Mouse (Mus musculus) midbrain, embryonic 14.5 days (tissue): ENCODE results near the gene Prss16. TPM values are rescaled to one million over a fixed set of nuclear protein-coding genes. Genes with fewer than 3 reads are reported as not detected.

Experiments
- ATAC-seq: fragments of 200-750 bp; cut with Nextera tagmentation; 2 replicates; pipeline ENCODE4 v1.8.0; 2017; ENCODE audit warnings: moderate number of reproducible peaks, moderate library complexity; ENCODE audit not compliant: low FRiP score, low TSS enrichment
- DNase-seq: peaks from one replicate; pipeline ENCODE4 v3.0.0-alpha.2; 2015
- H3K27ac ChIP-seq: fragments of 300-500 bp; sonication (generic); replicated peaks from 2 replicates; pipeline ENCODE4 v1.5.1; 2014; ENCODE audit warnings: mild to moderate bottlenecking, low read depth, low read length, moderate library complexity
- H3K27me3 ChIP-seq: fragments of 300-500 bp; sonication (generic); 2 replicates; pipeline ENCODE4 v1.6.1; 2014; ENCODE audit warnings: low read length, control low read depth, mixed read lengths; ENCODE audit not compliant: control insufficient read depth, insufficient read depth
- H3K36me3 ChIP-seq: fragments of 300-500 bp; sonication (generic); 2 replicates; pipeline ENCODE4 v1.6.1; 2014; ENCODE audit warnings: low read length, control low read depth; ENCODE audit not compliant: control insufficient read depth, insufficient read depth
- H3K4me1 ChIP-seq: fragments of 300-500 bp; sonication (generic); 2 replicates; pipeline ENCODE4 v1.6.1; 2014; ENCODE audit warnings: mild to moderate bottlenecking, antibody characterized with exemption, low read length, control low read depth; ENCODE audit not compliant: control insufficient read depth, insufficient read depth
- H3K4me2 ChIP-seq: fragments of 300-500 bp; sonication (generic); 2 replicates; pipeline ENCODE4 v1.6.1; 2014; ENCODE audit warnings: mild to moderate bottlenecking, low read length, moderate library complexity
- H3K4me3 ChIP-seq: fragments of 300-500 bp; sonication (generic); replicated peaks from 2 replicates; pipeline ENCODE4 v1.5.1; 2014; ENCODE audit warnings: low read depth, low read length
- H3K9ac ChIP-seq: fragments of 300-500 bp; sonication (generic); replicated peaks from 2 replicates; pipeline ENCODE4 v1.6.1; 2014; ENCODE audit warnings: mild to moderate bottlenecking, low read length, moderate library complexity
- H3K9me3 ChIP-seq: fragments of 300-500 bp; sonication (generic); 2 replicates; pipeline ENCODE4 v1.6.1; 2016; ENCODE audit warnings: low read length, control low read depth, mixed read lengths; ENCODE audit not compliant: control insufficient read depth
- WGBS: fragments of 180-500 bp; shearing (Covaris S2); extraction: QIAGEN DNeasy Blood & Tissue Kit; methylation state at CpG from one replicate; pipeline ENCODE4 v1.1.7; 2014; 5-methylcytosine and 5-hydroxymethylcytosine counted together
- microRNA-seq: library from miRNA; unstranded; fragments of <30 nt; microRNA quantifications from one replicate; pipeline ENCODE4, GENCODE M21; 2016
- polyA plus RNA-seq: library from polyadenylated mRNA; unstranded; fragments of >200 nt; fragmentation: Nextera tagmentation; extraction: Ambion mirVana; gene quantifications from 2 replicates; pipeline ENCODE4 v1.2.1, GENCODE M21; 2014

The Prss16 gene
- polyA plus RNA-seq, 1 experiment from 2014 or later = not detected

GRCm38 (mm10) chr13:21974221-21974725 is 35.3 kb downstream of the Prss16 start:
- peak overlapping the region; percentile 84 for H3K27ac ChIP-seq
- ATAC-seq = peak; percentile 85
- DNase-seq = peak; percentile 96
- H3K4me1 ChIP-seq = no peaks in the 10 kb centered on the region
- H3K9me3 ChIP-seq = no peaks in the 10 kb centered on the region
- H3K4me2 ChIP-seq = peak overlapping the region; percentile 51
- H3K27me3 ChIP-seq = peaks cover 7% of the 10 kb centered on the region
- H3K9ac ChIP-seq = peak overlapping the region; percentile 74
- 0% methylated on average over 23 of the region's 23 CpGs for WGBS
- H3K4me3 ChIP-seq = peak overlapping the region; percentile 58
- no peaks in the 10 kb centered on the region for H3K36me3 ChIP-seq

DNA sequence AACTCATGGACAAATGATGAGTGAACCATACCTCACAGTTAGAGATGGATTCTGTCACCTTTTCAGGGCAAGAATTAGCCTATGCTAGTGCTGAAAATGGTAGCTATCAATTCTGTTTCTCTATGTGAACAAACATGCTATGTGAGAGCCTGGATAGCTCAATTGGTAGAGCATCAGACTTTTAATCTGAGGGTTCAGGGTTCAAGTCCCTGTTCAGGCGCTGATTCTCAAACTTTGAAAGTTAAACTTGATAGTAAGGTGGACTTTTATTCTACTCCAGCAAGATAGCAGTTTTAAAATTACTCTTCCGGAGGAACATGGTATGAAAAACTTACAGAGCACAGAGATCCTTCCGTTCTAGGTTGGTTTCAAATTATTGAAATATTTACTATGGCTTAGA is 37.9 kb downstream of the Prss16 start:
- H3K27ac ChIP-seq = no peak overlapping the region
- no peaks in the 10 kb centered on the region for H3K4me1 ChIP-seq
- DNase-seq = peak; percentile 2
- H3K4me2 ChIP-seq = no peak overlapping the region
- H3K4me3 ChIP-seq = no peak overlapping the region
- ATAC-seq = no peak
- WGBS = 38% methylated on average over 3 of the region's 3 CpGs
- H3K9me3 ChIP-seq = no peaks in the 10 kb centered on the region
- H3K9ac ChIP-seq = no peak overlapping the region
- H3K27me3 ChIP-seq = no peaks in the 10 kb centered on the region
- no peaks in the 10 kb centered on the region for H3K36me3 ChIP-seq

- Histone ChIP-seq H3K27ac (no peak overlapping the region), H3K36me3 (no peaks in the 10 kb centered on the region)
- WGBS = 69% methylated on average over 2 of the region's 2 CpGs
Observed at GRCm38 (mm10) chr13:21969816-21970215, 39.7 kb downstream of the Prss16 start.

DNA sequence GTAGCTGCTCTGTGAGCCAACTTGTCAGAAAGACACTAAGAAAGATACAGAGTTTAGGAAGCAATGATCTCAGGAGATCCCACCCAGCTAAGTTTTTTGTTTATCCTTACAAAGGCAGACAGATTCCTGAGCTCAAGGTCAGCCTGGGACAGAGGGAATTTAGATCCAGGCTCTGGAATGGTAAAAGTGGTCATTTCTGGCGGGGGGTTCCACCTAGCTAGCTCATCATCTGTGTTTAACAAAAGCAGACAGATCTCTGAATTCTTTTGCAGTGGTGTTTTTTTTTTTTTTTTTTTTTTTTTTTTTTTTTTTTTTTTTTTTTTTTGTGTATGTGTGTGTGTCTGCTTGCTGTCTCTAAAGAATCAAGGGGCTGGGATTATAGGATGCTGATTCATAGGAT is 40.3 kb downstream of the Prss16 start:
- WGBS = 39% methylated on average over 1 of the region's 1 CpGs
- no peak for DNase-seq
- ATAC-seq = no peak

More at GRCm38 (mm10) chr13:21969816-21970215, 39.7 kb downstream of the Prss16 start:
- Histone ChIP-seq H3K4me3 (no peak overlapping the region), H3K27me3 (no peaks in the 10 kb centered on the region), H3K4me2 (no peak overlapping the region), H3K9me3 (no peaks in the 10 kb centered on the region), H3K9ac (no peak overlapping the region), H3K4me1 (no peaks in the 10 kb centered on the region)
- DNase-seq (no peak), ATAC-seq (no peak)

More for the DNA sequence above, 40.3 kb downstream of the Prss16 start:
- Histone ChIP-seq H3K36me3 (peaks cover under 1% of the 10 kb centered on the region; the same call in 1 of the 2 replicates), H3K4me1 (no peaks in the 10 kb centered on the region), H3K9me3 (no peaks in the 10 kb centered on the region), H3K27me3 (no peaks in the 10 kb centered on the region), H3K4me2 (no peak overlapping the region), H3K27ac (no peak overlapping the region), H3K4me3 (no peak overlapping the region), H3K9ac (no peak overlapping the region)

Small RNAs within 50 kb of the gene (microRNA-seq; reads per million reads assigned to microRNA genes)
- gene Gm44390 (not detected), gene Gm44486 (not detected)

Other genes with a start within 250 kb of the Prss16 start
- gene Hist1h1b, start 229.1 kb downstream of the Prss16 start, polyA plus RNA-seq = 1.8 and 4.0 TPM in 2 replicates
- gene Hist1h3i, start 226.4 kb downstream of the Prss16 start, polyA plus RNA-seq = 49.4 and 58.4 TPM in 2 replicates
- 3.1 TPM in 1 of 2 replicates, not detected in the other for gene Hist1h2an, start 222.5 kb downstream of the Prss16 start, polyA plus RNA-seq
- gene Hist1h2bp, start 222.3 kb downstream of the Prss16 start, polyA plus RNA-seq = not detected in 2 replicates
- 4.2 and 4.5 TPM in 2 replicates for gene Hist1h2bq, start 199.5 kb downstream of the Prss16 start, polyA plus RNA-seq
- not detected in 2 replicates for gene Hist1h2ao, start 199.3 kb downstream of the Prss16 start, polyA plus RNA-seq
- gene Hist1h4m, start 198.0 kb downstream of the Prss16 start, polyA plus RNA-seq = not detected in 2 replicates
- gene Hist1h4n, start 177.5 kb downstream of the Prss16 start, polyA plus RNA-seq = 5.7 and 9.6 TPM in 2 replicates
- gene Hist1h2ap, start 176.2 kb downstream of the Prss16 start, polyA plus RNA-seq = 613 and 855 TPM in 2 replicates
- 4.0 and 4.1 TPM in 2 replicates for gene Hist1h2br, start 176.0 kb downstream of the Prss16 start, polyA plus RNA-seq
- gene Zfp184, start 64.6 kb downstream of the Prss16 start, polyA plus RNA-seq = 16.8 and 18.2 TPM in 2 replicates
- not detected in 2 replicates for gene Pom121l2, start 28.5 kb downstream of the Prss16 start, polyA plus RNA-seq
- gene Hist1h2ah, start 25.8 kb upstream of the Prss16 start, polyA plus RNA-seq = not detected in 2 replicates
- 0.86 and 1.1 TPM in 2 replicates for gene Hist1h2bk, start 26.1 kb upstream of the Prss16 start, polyA plus RNA-seq
- 6.6 and 6.8 TPM in 2 replicates for gene Hist1h4i, start 31.6 kb upstream of the Prss16 start, polyA plus RNA-seq
- gene Hist1h2ag, start 33.2 kb upstream of the Prss16 start, polyA plus RNA-seq = 9.4 and 11.7 TPM in 2 replicates
- gene Hist1h2bj, start 33.5 kb upstream of the Prss16 start, polyA plus RNA-seq = 4.1 and 7.9 TPM in 2 replicates
- gene Vmn1r188, start 74.7 kb upstream of the Prss16 start, polyA plus RNA-seq = not detected in 2 replicates
- not detected in 2 replicates for gene Vmn1r189, start 96.1 kb upstream of the Prss16 start, polyA plus RNA-seq
- not detected in 2 replicates for gene Vmn1r191, start 174.2 kb upstream of the Prss16 start, polyA plus RNA-seq
- gene Vmn1r192, start 181.4 kb upstream of the Prss16 start, polyA plus RNA-seq = not detected in 2 replicates
- gene Vmn1r193, start 213.4 kb upstream of the Prss16 start, polyA plus RNA-seq = not detected in 2 replicates
- gene Vmn1r194, start 234.5 kb upstream of the Prss16 start, polyA plus RNA-seq = not detected in 2 replicates